Mouse (Mus musculus): ENCODE measurements around the gene Nit1.
A peak's percentile ranks its signal among the peaks of the same experiment; 100 is the strongest.

The Nit1 gene

GRCm38 (mm10) chr1:171345225-171346094, at the start of gene Nit1, which contains the start of gene Pfdn2:
Gene Nit1, minus strand, starts transcription at chr1:171345646.
Gene Pfdn2, plus strand, starts transcription at chr1:171345670.
- DNase-seq (ENCODE audit: low spot score), result peak; percentile 72

GRCm38 (mm10) chr1:171390101-171390500, 44.7 kb upstream of the Nit1 start:
- DNase-seq (ENCODE audit: low spot score), result no peak

- DNase-seq (ENCODE audit: low spot score), result no peak
Measured at GRCm38 (mm10) chr1:171388376-171389102, 43.1 kb upstream of the Nit1 start, which contains the start of gene Arhgap30. Gene Arhgap30, plus strand, starts transcription at chr1:171388954.

- no peak for DNase-seq (ENCODE audit: low spot score)
Measured at GRCm38 (mm10) chr1:171387099-171387498, 41.7 kb upstream of the Nit1 start.

GRCm38 (mm10) chr1:171385171-171385570, 39.7 kb upstream of the Nit1 start:
- no peak for DNase-seq (ENCODE audit: low spot score)

- no peak for DNase-seq (ENCODE audit: low spot score)
Measured at GRCm38 (mm10) chr1:171384361-171384760, 38.9 kb upstream of the Nit1 start.

GRCm38 (mm10) chr1:171382096-171382620, 36.7 kb upstream of the Nit1 start:
- no peak for DNase-seq (ENCODE audit: low spot score)

GRCm38 (mm10) chr1:171379935-171380599, 34.6 kb upstream of the Nit1 start:
- peak; percentile 30 for DNase-seq (ENCODE audit: low spot score)

GRCm38 (mm10) chr1:171378298-171378697, 32.9 kb upstream of the Nit1 start:
- no peak for DNase-seq (ENCODE audit: low spot score)

GRCm38 (mm10) chr1:171375646-171376097, 30.2 kb upstream of the Nit1 start:
- DNase-seq (ENCODE audit: low spot score), result no peak

GRCm38 (mm10) chr1:171373946-171374345, 28.5 kb upstream of the Nit1 start:
- no peak for DNase-seq (ENCODE audit: low spot score)

GRCm38 (mm10) chr1:171372880-171373279, 27.4 kb upstream of the Nit1 start:
- DNase-seq (ENCODE audit: low spot score), result no peak

GRCm38 (mm10) chr1:171369845-171370556, 24.6 kb upstream of the Nit1 start, which contains the start of gene Nectin4:
Gene Nectin4, plus strand, starts transcription at chr1:171370099.
- DNase-seq (ENCODE audit: low spot score), result no peak

GRCm38 (mm10) chr1:171365934-171366333, 20.5 kb upstream of the Nit1 start:
- no peak for DNase-seq (ENCODE audit: low spot score)

GRCm38 (mm10) chr1:171361106-171362103, 16.0 kb upstream of the Nit1 start:
- DNase-seq (ENCODE audit: low spot score), result no peak

GRCm38 (mm10) chr1:171360656-171361055, 15.2 kb upstream of the Nit1 start, which contains the start of gene Klhdc9:
Gene Klhdc9, minus strand, starts transcription at chr1:171360798.
- peak; percentile 69 for DNase-seq (ENCODE audit: low spot score)

- no peak for DNase-seq (ENCODE audit: low spot score)
Measured at GRCm38 (mm10) chr1:171360253-171360652, 14.8 kb upstream of the Nit1 start.

GRCm38 (mm10) chr1:171358421-171358820, 13.0 kb upstream of the Nit1 start:
- DNase-seq (ENCODE audit: low spot score), result no peak

GRCm38 (mm10) chr1:171356814-171357213, 11.4 kb upstream of the Nit1 start:
- DNase-seq (ENCODE audit: low spot score), result no peak

GRCm38 (mm10) chr1:171355812-171356340, 10.4 kb upstream of the Nit1 start:
- no peak for DNase-seq (ENCODE audit: low spot score)
